8 mouse cellular contexts compared by ENCODE assay signal in genomic region chr3:94582456-94582891, GRCm38 (mm10). TPM values are rescaled to one million over a fixed set of nuclear protein-coding genes. Genes with fewer than 3 reads are reported as not detected.
DNase-seq lines count a peak whose midpoint lies in the region; ATAC-seq and TF ChIP-seq lines count a peak whose summit lies in the region.

Snx27 (minus strand) TSS chr3:94582716.

- peaks cover 4% of the 10 kb centered on the region for H3K36me3 ChIP-seq in E14TG2a.4 (ENCODE audit: insufficient read depth, low read length)
- no peaks in the 10 kb centered on the region for H3K36me3 ChIP-seq in forebrain, embryonic 13.5 days (ENCODE audit: poor library complexity, severe bottlenecking)
- H3K36me3 ChIP-seq in neural tube, embryonic 15.5 days = no peaks in the 10 kb centered on the region

- peak within 1 kb of the TSS; percentile 84 for H3K4me2 ChIP-seq in forebrain, embryonic 13.5 days
- H3K4me2 ChIP-seq in neural tube, embryonic 15.5 days = peak within 1 kb of the TSS; percentile 83

- WGBS in forebrain, embryonic 13.5 days = under 1% methylated on average over 39 of the region's 42 CpGs
- under 1% methylated on average over 42 of the region's 42 CpGs for WGBS in neural tube, embryonic 15.5 days

- peak within 1 kb of the TSS; percentile 94 for H3K9ac ChIP-seq in forebrain, embryonic 13.5 days
- peak within 1 kb of the TSS; percentile 89 for H3K9ac ChIP-seq in neural tube, embryonic 15.5 days (replicated peaks)

- ATAC-seq in forebrain, embryonic 13.5 days = peak; percentile 99
- peak; percentile 97 for ATAC-seq in neural tube, embryonic 15.5 days (ENCODE audit: low FRiP score)

- peaks cover 16% of the 10 kb centered on the region for H3K4me1 ChIP-seq in E14TG2a.4 (replicated peaks; ENCODE audit: low read depth, low read length)
- peaks cover 34% of the 10 kb centered on the region for H3K4me1 ChIP-seq in forebrain, embryonic 13.5 days
- peaks cover 24% of the 10 kb centered on the region for H3K4me1 ChIP-seq in neural tube, embryonic 15.5 days

- no peaks in the 10 kb centered on the region for H3K9me3 ChIP-seq in E14TG2a.4 (ENCODE audit: low read length)
- H3K9me3 ChIP-seq in forebrain, embryonic 13.5 days (replicated peaks) = no peaks in the 10 kb centered on the region
- no peaks in the 10 kb centered on the region for H3K9me3 ChIP-seq in neural tube, embryonic 15.5 days (replicated peaks)

- H3K27ac ChIP-seq in forebrain, embryonic 13.5 days = peak within 1 kb of the TSS; percentile 87
- H3K27ac ChIP-seq in neural tube, embryonic 15.5 days (replicated peaks) = peak within 1 kb of the TSS; percentile 92

- peak; percentile 64 for DNase-seq in c-Kit-positive CD71-positive TER-119-positive erythroid progenitor cells, embryonic 14.5 days (ENCODE audit: low spot score)
- peak; percentile 89 for DNase-seq in heart, postnatal 14 days
- peak; percentile 91 for DNase-seq in layer of hippocampus, adult 11-12 months (ENCODE audit: low spot score)
- peak; percentile 90 to 93 for DNase-seq in lung, adult 18-20 months
- DNase-seq in testis, postnatal 14 days (ENCODE audit: low spot score) = peak; percentile 96

- H3K27me3 ChIP-seq in E14TG2a.4 (ENCODE audit: insufficient read depth, low read length) = peaks cover 11% of the 10 kb centered on the region
- no peaks in the 10 kb centered on the region for H3K27me3 ChIP-seq in forebrain, embryonic 13.5 days
- no peaks in the 10 kb centered on the region for H3K27me3 ChIP-seq in neural tube, embryonic 15.5 days (replicated peaks)

- intact Hi-C loops in heart, postnatal 14 days (cut with DNase I) = loop anchor here (5.0 kb wide), 1 partner anchor 125 kb away; no protein-coding TSS in a partner anchor

- TF ChIP-seq CTCF in E14TG2a.4 (conservative IDR thresholded peaks at IDR 0.05; ENCODE audit: low read length) = no peak

- H3K4me3 ChIP-seq in E14TG2a.4 (replicated peaks; ENCODE audit: low read length) = peak within 1 kb of the TSS; percentile 96
- peak within 1 kb of the TSS; percentile 88 for H3K4me3 ChIP-seq in forebrain, embryonic 13.5 days
- peak within 1 kb of the TSS; percentile 73 for H3K4me3 ChIP-seq in neural tube, embryonic 15.5 days (replicated peaks)

RNA-seq across cellular contexts. Expression of gene Snx27, which starts in this region (rescaled TPM):
- polyA plus RNA-seq in forebrain, embryonic 13.5 days (2015; fragmentation: Nextera tagmentation; extraction: Ambion mirVana) = 64.9 and 69.0 TPM in 2 replicates
- total RNA-seq in heart, postnatal 14 days (2021) = 10 to 100 TPM; 24.4 to 28.6 TPM
- 96.2 and 96.6 TPM in 2 replicates for polyA plus RNA-seq in neural tube, embryonic 15.5 days (2015; fragmentation: Nextera tagmentation; extraction: Ambion mirVana)

Comparison
In these comparisons a context has a peak if more than half of its experiments do, and no peak if none do; other contexts are left out.
1. Peak in every context shown above with its lines: DNase-seq, ATAC-seq, H3K4me3 ChIP-seq and H3K27ac ChIP-seq.